Mouse (Mus musculus) adrenal gland, postnatal 14 days (tissue): Measurements from ENCODE around the gene Cacna1a. TPM values are rescaled to one million over a fixed set of nuclear protein-coding genes. Genes with fewer than 3 reads are reported as not detected.
A peak's percentile ranks its signal among the peaks of the same experiment; 100 is the strongest.

ENCODE experiments used
- DNase-seq: peaks from one replicate; pipeline ENCODE4 v3.0.0; 2021; ENCODE audit warnings: mixed read lengths
- long read RNA-seq, 2 experiments: library from polyadenylated mRNA; stranded (forward); transcript quantifications; one replicate each; pipeline ENCODE4 v2.0.0; 2021
- total RNA-seq: library from RNA; stranded (reverse); gene quantifications from 2 replicates; pipeline ENCODE4 v1.2.3, GENCODE M21; 2021

The Cacna1a gene
- 4.5 and 10.4 TPM in 2 replicates for total RNA-seq
- long read RNA-seq, experiment 1, partial matches to known transcripts = 0 of 1 reads
- long read RNA-seq, experiment 1, other reads (novel, unspliced or antisense) = 1 of 1 reads
- long read RNA-seq, experiment 2, partial matches to known transcripts = 0 of 1 reads
- long read RNA-seq, experiment 2, other reads (novel, unspliced or antisense) = 1 of 1 reads

- no peak for DNase-seq
These were observed at the start of gene Cacna1a for GRCm38 (mm10) chr8:84388275-84388674. Cacna1a (plus strand) TSS chr8:84388440.

GRCm38 (mm10) chr8:84338493-84338892 is 49.7 kb upstream of the Cacna1a start:
- DNase-seq = no peak

- DNase-seq = no peak
These were observed 48.9 kb upstream of the Cacna1a start for GRCm38 (mm10) chr8:84339320-84339719.

GRCm38 (mm10) chr8:84339867-84340266 is 48.4 kb upstream of the Cacna1a start:
- no peak for DNase-seq

- peak; percentile 37 for DNase-seq
These were observed 47.6 kb upstream of the Cacna1a start for GRCm38 (mm10) chr8:84340671-84341070.

- no peak for DNase-seq
These were observed 42.7 kb upstream of the Cacna1a start for GRCm38 (mm10) chr8:84345493-84345892.

GRCm38 (mm10) chr8:84346421-84346820 is 41.8 kb upstream of the Cacna1a start:
- no peak for DNase-seq

GRCm38 (mm10) chr8:84349526-84349925 is 38.7 kb upstream of the Cacna1a start:
- peak; percentile 34 for DNase-seq

GRCm38 (mm10) chr8:84350960-84351359 is 37.3 kb upstream of the Cacna1a start:
- no peak for DNase-seq

GRCm38 (mm10) chr8:84356482-84356881 is 31.8 kb upstream of the Cacna1a start:
- no peak for DNase-seq

- DNase-seq = peak; percentile 88
These were observed 30.4 kb upstream of the Cacna1a start for GRCm38 (mm10) chr8:84357631-84358371.

- DNase-seq = peak; percentile 88
These were observed 24.7 kb upstream of the Cacna1a start for GRCm38 (mm10) chr8:84363428-84364134.

GRCm38 (mm10) chr8:84365197-84365596 is 23.0 kb upstream of the Cacna1a start:
- no peak for DNase-seq

GRCm38 (mm10) chr8:84370972-84371371 is 17.3 kb upstream of the Cacna1a start:
- no peak for DNase-seq

GRCm38 (mm10) chr8:84375038-84375437 is 13.2 kb upstream of the Cacna1a start:
- DNase-seq = no peak

- no peak for DNase-seq
These were observed 12.4 kb upstream of the Cacna1a start for GRCm38 (mm10) chr8:84375803-84376202.

GRCm38 (mm10) chr8:84376564-84376963 is 11.7 kb upstream of the Cacna1a start:
- no peak for DNase-seq

GRCm38 (mm10) chr8:84381676-84382075 is 6.6 kb upstream of the Cacna1a start:
- no peak for DNase-seq

- no peak for DNase-seq
These were observed 533 bp downstream of the Cacna1a start for GRCm38 (mm10) chr8:84388773-84389172.

- no peak for DNase-seq
These were observed 933 bp downstream of the Cacna1a start for GRCm38 (mm10) chr8:84389173-84389572.

- no peak for DNase-seq
These were observed 3.4 kb downstream of the Cacna1a start for GRCm38 (mm10) chr8:84391611-84392010.

- DNase-seq = no peak
These were observed 7.7 kb downstream of the Cacna1a start for GRCm38 (mm10) chr8:84395751-84396457.
